Mouse (Mus musculus) cerebellum, adult 2 months (tissue): ENCODE measurements around the gene Fam210b.

ENCODE experiments used
- CTCF ChIP-seq: fragments of 200-500 bp; IDR thresholded peaks from 2 replicates; pipeline ENCODE4 v1.5.1; 2011; ENCODE audit warnings: low read depth, mild to moderate bottlenecking, control low read depth, low read length, moderate library complexity, borderline replicate concordance; ENCODE audit not compliant: insufficient read depth
- POLR2A ChIP-seq: fragments of 200-500 bp; IDR thresholded peaks from 2 replicates; pipeline ENCODE4 v1.6.1; 2011; ENCODE audit warnings: low read length, control low read depth, borderline replicate concordance; ENCODE audit not compliant: insufficient read depth

- no peak for TF ChIP-seq POLR2A
- no peak for TF ChIP-seq CTCF
Measured at GRCm38 (mm10) chr2:172298083-172298482, 47.3 kb upstream of the Fam210b start.
